Mouse (Mus musculus) liver, embryonic 13.5 days (tissue): ENCODE results near the gene 1700031F05Rik. TPM values are rescaled to one million over a fixed set of nuclear protein-coding genes. Genes with fewer than 3 reads are reported as not detected.
"Not testable (repeated sequence)": the region's sequence is repeated elsewhere in the genome, so short reads cannot be mapped to it uniquely, and the experiment has no call there.

Source experiments
- ATAC-seq: fragments of 200-750 bp; cut with Nextera tagmentation; 2 replicates; pipeline ENCODE4 v1.8.0; 2017; ENCODE audit warnings: low read depth, mild to moderate bottlenecking, moderate number of reproducible peaks, moderate library complexity
- DNase-seq: peaks from one replicate; pipeline ENCODE4 v3.0.0; 2022
- H3K27ac ChIP-seq: fragments of 300-500 bp; sonication (generic); 2 replicates; pipeline ENCODE4 v1.5.1; 2015; ENCODE audit warnings: moderate library complexity, mild to moderate bottlenecking, inconsistent platforms
- H3K27me3 ChIP-seq: fragments of 300-500 bp; sonication (generic); 2 replicates; pipeline ENCODE4 v1.6.1; 2015; ENCODE audit warnings: mild to moderate bottlenecking, inconsistent platforms
- H3K36me3 ChIP-seq: fragments of 300-500 bp; sonication (generic); 2 replicates; pipeline ENCODE4 v1.6.1; 2015; ENCODE audit warnings: mild to moderate bottlenecking, inconsistent platforms
- H3K4me1 ChIP-seq: fragments of 300-500 bp; sonication (generic); replicated peaks from 2 replicates; pipeline ENCODE4 v1.6.1; 2015; ENCODE audit warnings: inconsistent platforms
- H3K4me2 ChIP-seq: fragments of 300-500 bp; sonication (generic); 2 replicates; pipeline ENCODE4 v1.6.1; 2015; ENCODE audit warnings: inconsistent platforms, mild to moderate bottlenecking, moderate library complexity
- H3K4me3 ChIP-seq: fragments of 300-500 bp; sonication (generic); replicated peaks from 2 replicates; pipeline ENCODE4 v1.5.1; 2015; ENCODE audit warnings: mild to moderate bottlenecking, inconsistent platforms
- H3K9ac ChIP-seq: fragments of 300-500 bp; sonication (generic); 2 replicates; pipeline ENCODE4 v1.6.1; 2015; ENCODE audit warnings: mild to moderate bottlenecking, inconsistent platforms
- H3K9me3 ChIP-seq: fragments of 300-500 bp; sonication (generic); replicated peaks from 2 replicates; pipeline ENCODE4 v1.6.1; 2016; ENCODE audit warnings: inconsistent platforms
- WGBS: fragments of 180-500 bp; shearing (Covaris S2); methylation state at CpG from one replicate; pipeline ENCODE4 v1.1.7; 2015; ENCODE audit not compliant: insufficient replicate concordance; 5-methylcytosine and 5-hydroxymethylcytosine counted together
- polyA plus RNA-seq: library from polyadenylated mRNA; unstranded; fragments of >200 nt; fragmentation: Nextera tagmentation; extraction: Ambion mirVana; gene quantifications from 2 replicates; pipeline ENCODE4 v1.2.1, GENCODE M21; 2015

1700031F05Rik gene
- not detected in 2 replicates for polyA plus RNA-seq

DNA sequence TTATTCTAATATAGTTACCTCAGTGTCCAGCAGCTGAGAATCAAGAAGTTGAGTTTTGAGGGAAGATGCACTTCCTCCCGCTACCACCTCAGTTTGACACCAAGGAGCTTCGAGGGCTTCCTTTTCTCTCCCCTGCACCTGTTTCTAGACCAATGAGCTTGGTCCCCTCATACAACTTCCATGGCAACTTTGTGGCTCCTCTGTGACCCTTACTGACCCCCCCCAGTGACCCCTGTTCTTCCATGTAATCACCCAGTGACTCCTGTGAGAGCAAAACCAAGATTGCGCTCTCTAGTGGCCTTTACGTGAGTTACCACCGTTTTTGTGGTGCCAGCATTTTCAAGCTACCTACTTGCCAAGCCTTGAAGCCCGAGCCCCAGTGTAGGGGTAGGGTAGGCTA, at the start of gene 1700031F05Rik:
Gene 1700031F05Rik, minus strand, starts transcription at position 101 of the 400 bp plus-strand sequence.
- Histone ChIP-seq H3K27me3 (no peaks in the 10 kb centered on the region), H3K27ac (no peak within 1 kb of the TSS), H3K9ac (no peak within 1 kb of the TSS), H3K4me1 (no peaks in the 10 kb centered on the region), H3K9me3 (no peaks in the 10 kb centered on the region), H3K36me3 (no peaks in the 10 kb centered on the region), H3K4me2 (no peak within 1 kb of the TSS), H3K4me3 (no peak within 1 kb of the TSS)
- ATAC-seq (no peak), DNase-seq (no peak)
- WGBS, result 60% methylated on average over 6 of the region's 6 CpGs

DNA sequence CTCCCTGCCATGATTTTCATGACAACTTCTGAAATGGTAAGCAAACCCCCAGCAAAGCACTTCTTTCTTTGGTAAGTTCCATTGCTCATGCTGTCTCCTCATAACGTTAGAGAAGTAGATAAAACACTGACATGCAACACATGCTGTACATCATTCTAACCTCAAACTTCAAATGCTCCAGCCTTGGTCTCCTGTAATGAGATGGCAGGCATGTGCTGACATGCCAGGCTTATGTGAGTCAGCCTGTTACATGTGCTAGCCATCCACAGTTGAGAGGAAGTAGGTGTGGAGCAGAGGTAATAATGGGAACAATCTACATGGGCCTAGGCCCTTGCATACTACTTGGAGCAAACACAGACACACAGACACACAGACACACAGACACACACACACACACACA, 47.1 kb upstream of the 1700031F05Rik start:
- H3K9me3 ChIP-seq, ATAC-seq, DNase-seq, H3K27me3 ChIP-seq, H3K4me3 ChIP-seq, H3K36me3 ChIP-seq, H3K4me2 ChIP-seq, H3K9ac ChIP-seq, H3K27ac ChIP-seq, H3K4me1 ChIP-seq: not testable (repeated sequence)
- 65% methylated on average over 1 of the region's 1 CpGs for WGBS

DNA sequence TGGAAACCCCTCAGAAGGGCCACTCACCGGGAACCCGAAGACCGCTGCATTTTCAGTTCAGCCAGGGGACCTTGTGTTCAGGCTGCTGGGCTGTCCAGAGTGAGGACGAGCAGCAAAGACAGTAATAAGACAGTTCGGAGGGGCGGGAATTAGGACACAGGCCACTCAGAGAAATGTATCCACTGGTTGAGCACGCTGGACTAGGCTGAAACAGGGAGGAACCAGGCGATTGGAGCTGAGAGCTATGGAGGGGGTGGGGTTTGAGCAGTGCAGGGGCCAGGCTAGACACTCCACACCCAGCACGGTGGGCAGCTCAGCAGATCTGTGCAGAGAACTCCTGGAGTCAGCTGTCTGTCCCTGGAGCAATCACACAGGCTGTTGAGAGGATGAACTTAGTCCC, 40.8 kb upstream of the 1700031F05Rik start, which contains the start of the genes Dmrtc1a and 1700011M02Rik:
Gene Dmrtc1a, minus strand, starts transcription at position 101 of the 400 bp plus-strand sequence.
Gene 1700011M02Rik, plus strand, starts transcription at position 319 of the 400 bp plus-strand sequence.
- H3K4me2 ChIP-seq, H3K27ac ChIP-seq, H3K27me3 ChIP-seq, H3K4me1 ChIP-seq, H3K4me3 ChIP-seq, DNase-seq, ATAC-seq, H3K9ac ChIP-seq, H3K9me3 ChIP-seq, H3K36me3 ChIP-seq: not testable (repeated sequence)
- 77% methylated on average over 8 of the region's 9 CpGs for WGBS

DNA sequence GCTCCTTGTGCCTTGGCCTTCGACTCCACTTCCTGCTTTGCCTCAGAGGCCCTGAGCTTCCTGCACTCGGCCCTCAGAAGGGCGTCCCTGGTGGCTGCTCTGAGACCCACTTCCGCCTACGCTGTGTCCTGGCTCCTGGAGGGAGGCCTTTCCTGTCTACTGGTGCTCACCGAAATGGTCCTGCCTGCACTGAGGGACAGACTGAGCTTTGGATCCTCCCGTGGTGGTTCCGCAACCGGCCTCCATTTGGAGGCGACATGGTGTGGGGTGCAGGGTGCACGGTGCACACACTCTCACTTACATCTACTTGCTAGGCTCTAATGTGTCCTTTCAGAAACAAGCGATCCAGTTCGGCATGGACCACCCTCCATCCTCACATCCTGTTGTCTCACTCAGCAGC, 13.3 kb downstream of the 1700031F05Rik start, which contains the start of gene Dmrtc1c2:
Gene Dmrtc1c2, minus strand, starts transcription at position 101 of the 400 bp plus-strand sequence.
- H3K4me1 ChIP-seq, H3K27ac ChIP-seq, H3K27me3 ChIP-seq, DNase-seq, H3K9me3 ChIP-seq, H3K9ac ChIP-seq, H3K4me2 ChIP-seq, H3K4me3 ChIP-seq, H3K36me3 ChIP-seq, ATAC-seq: not testable (repeated sequence)
- WGBS, result 83% methylated on average over 4 of the region's 13 CpGs

DNA sequence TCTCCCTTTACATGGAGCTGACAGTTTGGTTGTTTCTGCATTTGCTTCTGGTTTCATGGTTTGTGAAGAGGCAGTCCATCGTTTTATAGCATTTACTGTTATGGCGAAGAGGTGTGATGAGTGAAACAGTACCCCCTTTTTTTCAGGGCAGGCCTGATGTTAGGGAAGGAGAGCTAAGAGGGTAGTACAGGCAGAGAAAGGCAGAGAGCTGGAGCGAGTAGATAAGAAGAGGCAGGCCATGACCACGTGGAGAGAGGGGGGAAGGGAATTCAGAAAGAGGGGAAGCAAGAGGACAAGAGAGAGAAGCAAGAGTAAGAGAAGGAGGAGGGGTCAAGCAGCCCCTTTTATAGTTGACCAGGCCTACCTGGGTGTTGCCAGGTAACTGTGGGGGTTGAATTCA, 55.5 kb downstream of the 1700031F05Rik start:
- Histone ChIP-seq H3K4me1 (no peaks in the 10 kb centered on the region), H3K9ac (no peak overlapping the region), H3K4me2 (no peak overlapping the region), H3K9me3 (no peaks in the 10 kb centered on the region), H3K4me3 (no peak overlapping the region), H3K27me3 (no peaks in the 10 kb centered on the region), H3K27ac (no peak overlapping the region), H3K36me3 (no peaks in the 10 kb centered on the region)
- DNase-seq (no peak), ATAC-seq (no peak)
- WGBS, result 40% methylated on average over 4 of the region's 4 CpGs

Other genes starting within 250 kb of the 1700031F05Rik start
- 1.0 and 1.1 TPM in 2 replicates for gene Phka1, start 223.7 kb downstream of the 1700031F05Rik start, polyA plus RNA-seq
- not detected in 2 replicates for gene Gm3880, start 181.0 kb downstream of the 1700031F05Rik start, polyA plus RNA-seq
- not detected in 2 replicates for gene Gm9112, start 160.3 kb downstream of the 1700031F05Rik start, polyA plus RNA-seq
- not detected in 2 replicates for gene Dmrtc1b, start 160.1 kb downstream of the 1700031F05Rik start, polyA plus RNA-seq
- gene Dmrtc1c1, start 65.0 kb downstream of the 1700031F05Rik start, polyA plus RNA-seq, result not detected in 2 replicates
- not detected in 2 replicates for gene Dmrtc1c2, start 13.4 kb downstream of the 1700031F05Rik start, polyA plus RNA-seq
- gene Dmrtc1a, start 40.7 kb upstream of the 1700031F05Rik start, polyA plus RNA-seq, result not detected in 2 replicates
- gene 1700011M02Rik, start 40.9 kb upstream of the 1700031F05Rik start, polyA plus RNA-seq, result not detected in 2 replicates
- not detected in 2 replicates for gene 1700018G05Rik, start 60.4 kb upstream of the 1700031F05Rik start, polyA plus RNA-seq